Mouse (Mus musculus): ENCODE results near the gene Acat1.

Acat1 gene

GRCm38 (mm10) chr9:53609968-53610781 lies at the start of gene Acat1:
Acat1 (minus strand) TSS chr9:53610382.
- DNase-seq = peak; percentile 91

GRCm38 (mm10) chr9:53634796-53635195 lies 24.6 kb upstream of the Acat1 start:
- DNase-seq = no peak

- no peak for DNase-seq
These were observed 5.1 kb upstream of the Acat1 start for GRCm38 (mm10) chr9:53615246-53615645.

GRCm38 (mm10) chr9:53614286-53614685 lies 4.1 kb upstream of the Acat1 start:
- no peak for DNase-seq

GRCm38 (mm10) chr9:53609306-53609967 lies 745 bp downstream of the Acat1 start:
- DNase-seq = no peak

GRCm38 (mm10) chr9:53607816-53608215 lies 2.4 kb downstream of the Acat1 start:
- no peak for DNase-seq

GRCm38 (mm10) chr9:53607192-53607591 lies 3.0 kb downstream of the Acat1 start:
- DNase-seq = no peak

GRCm38 (mm10) chr9:53604954-53605353 lies 5.2 kb downstream of the Acat1 start:
- DNase-seq = no peak

- DNase-seq = no peak
These were observed 6.3 kb downstream of the Acat1 start for GRCm38 (mm10) chr9:53603849-53604248.

GRCm38 (mm10) chr9:53603384-53603783 lies 6.8 kb downstream of the Acat1 start:
- DNase-seq = peak; percentile 19

- no peak for DNase-seq
These were observed 8.6 kb downstream of the Acat1 start for GRCm38 (mm10) chr9:53601541-53601940.

- no peak for DNase-seq
These were observed 11.6 kb downstream of the Acat1 start for GRCm38 (mm10) chr9:53598631-53599030.

GRCm38 (mm10) chr9:53596971-53597600 lies 13.1 kb downstream of the Acat1 start:
- no peak for DNase-seq

GRCm38 (mm10) chr9:53594764-53595163 lies 15.4 kb downstream of the Acat1 start:
- DNase-seq = peak; percentile 78

GRCm38 (mm10) chr9:53581870-53582269 lies 28.3 kb downstream of the Acat1 start:
- DNase-seq = no peak

- DNase-seq = no peak
These were observed 34.5 kb downstream of the Acat1 start for GRCm38 (mm10) chr9:53575721-53576120.

- DNase-seq = no peak
These were observed 37.5 kb downstream of the Acat1 start for GRCm38 (mm10) chr9:53572516-53573307.

- no peak for DNase-seq
These were observed 39.5 kb downstream of the Acat1 start for GRCm38 (mm10) chr9:53570662-53571061.

- no peak for DNase-seq
These were observed 72.7 kb downstream of the Acat1 start for GRCm38 (mm10) chr9:53537336-53537965.

GRCm38 (mm10) chr9:53536558-53537320 lies 73.4 kb downstream of the Acat1 start, which contains the start of the genes Atm and Npat:
Atm (minus strand) TSS chr9:53536740.
Npat (plus strand) TSS chr9:53537047.
- DNase-seq = peak; percentile 99
